In genomic region chr14:75054455-75055343, GRCm38 (mm10) we compare ENCODE assay signal across 16 mouse cellular contexts. TPM values are rescaled to one million over a fixed set of nuclear protein-coding genes. Genes with fewer than 3 reads are reported as not detected.
DNase-seq lines count a peak whose midpoint lies in the region; ATAC-seq and TF ChIP-seq lines count a peak whose summit lies in the region.
"Had no signal": no experiment of that assay in that cellular context is flagged by ENCODE, and none has a peak within 500 bp of the region (broad histone marks: within the 10 kb centered on the region; RNA-seq: fewer than 3 reads in every experiment).

No protein-coding gene starts in this region.

- TF ChIP-seq POLR2A in lung, adult 2 months (IDR thresholded peaks at IDR 0.05; ENCODE audit: borderline replicate concordance, extremely low read depth, low read depth, low read length) = no peak

- H3K9ac ChIP-seq in lung, embryonic 15.5 days = no peak overlapping the region
- H3K9ac ChIP-seq in intestine, embryonic 14.5 days (ENCODE audit: low read length) = no peak overlapping the region
- H3K9ac ChIP-seq in kidney, postnatal 0 days (ENCODE audit: low read depth, low read length) = no peak overlapping the region
- no peak overlapping the region for H3K9ac ChIP-seq in liver, embryonic 16.5 days (ENCODE audit: low read depth, low read length)
- no peak overlapping the region for H3K9ac ChIP-seq in midbrain, embryonic 16.5 days (ENCODE audit: low read depth, low read length)
- H3K9ac ChIP-seq: embryonic facial prominence, embryonic 13.5 days; heart, embryonic 13.5 days; limb, embryonic 15.5 days had no signal

- H3K4me1 ChIP-seq in lung, embryonic 15.5 days = peaks cover 7% of the 10 kb centered on the region
- H3K4me1 ChIP-seq in lung, adult 2 months (ENCODE audit: control insufficient read depth, insufficient read depth, low read length) = no peaks in the 10 kb centered on the region; the same call in 1 of the 2 replicates
- H3K4me1 ChIP-seq in intestine, embryonic 14.5 days (replicated peaks; ENCODE audit: control insufficient read depth, insufficient read depth, low read length) = peaks cover 5% of the 10 kb centered on the region; the same call in 1 of the 2 replicates
- H3K4me1 ChIP-seq in kidney, postnatal 0 days (replicated peaks; ENCODE audit: insufficient read depth, low read length) = peaks cover 3% of the 10 kb centered on the region; the same call in 1 of the 2 replicates
- no peaks in the 10 kb centered on the region; the same call in 1 of the 2 replicates for H3K4me1 ChIP-seq in liver, embryonic 16.5 days (ENCODE audit: control insufficient read depth, low read depth, low read length)
- H3K4me1 ChIP-seq in midbrain, embryonic 16.5 days (ENCODE audit: control insufficient read depth, insufficient read depth, low read length) = no peaks in the 10 kb centered on the region
- H3K4me1 ChIP-seq: embryonic facial prominence, embryonic 13.5 days; hindbrain, embryonic 10.5 days; limb, embryonic 15.5 days; midbrain, embryonic 10.5 days had no signal

- no peak overlapping the region for H3K27ac ChIP-seq in lung, embryonic 15.5 days
- H3K27ac ChIP-seq in intestine, embryonic 14.5 days (ENCODE audit: low read depth) = peak overlapping the region; percentile 83
- H3K27ac ChIP-seq in kidney, postnatal 0 days = no peak overlapping the region
- peak overlapping the region; percentile 23; the same call in 1 of the 2 replicates for H3K27ac ChIP-seq in liver, embryonic 16.5 days (ENCODE audit: low read length)
- H3K27ac ChIP-seq in midbrain, embryonic 16.5 days (ENCODE audit: low read length) = no peak overlapping the region
- H3K27ac ChIP-seq: embryonic facial prominence, embryonic 13.5 days; heart, embryonic 13.5 days; hindbrain, embryonic 10.5 days; limb, embryonic 15.5 days; midbrain, embryonic 10.5 days had no signal

- H3K27me3 ChIP-seq in lung, embryonic 15.5 days = no peaks in the 10 kb centered on the region
- H3K27me3 ChIP-seq in intestine, embryonic 14.5 days (replicated peaks; ENCODE audit: control insufficient read depth, insufficient read depth, low read length) = no peaks in the 10 kb centered on the region
- no peaks in the 10 kb centered on the region for H3K27me3 ChIP-seq in kidney, postnatal 0 days (ENCODE audit: insufficient read depth, low read length)
- no peaks in the 10 kb centered on the region for H3K27me3 ChIP-seq in liver, embryonic 16.5 days (ENCODE audit: control insufficient read depth, insufficient read depth, low read depth, low read length)
- H3K27me3 ChIP-seq in midbrain, embryonic 16.5 days (ENCODE audit: control insufficient read depth, insufficient read depth, low read depth, low read length) = no peaks in the 10 kb centered on the region
- H3K27me3 ChIP-seq: embryonic facial prominence, embryonic 13.5 days; heart, embryonic 13.5 days; limb, embryonic 15.5 days had no signal

- no peak overlapping the region for H3K4me3 ChIP-seq in lung, embryonic 15.5 days
- no peak overlapping the region for H3K4me3 ChIP-seq in lung, adult 2 months (replicated peaks; ENCODE audit: extremely low read depth, low read depth, low read length)
- H3K4me3 ChIP-seq in intestine, embryonic 14.5 days (ENCODE audit: low read depth, low read length) = no peak overlapping the region
- no peak overlapping the region for H3K4me3 ChIP-seq in kidney, postnatal 0 days (replicated peaks; ENCODE audit: low read depth, low read length)
- no peak overlapping the region for H3K4me3 ChIP-seq in liver, embryonic 16.5 days (ENCODE audit: low read depth, low read length)
- H3K4me3 ChIP-seq in midbrain, embryonic 16.5 days (ENCODE audit: low read depth, low read length) = no peak overlapping the region
- H3K4me3 ChIP-seq: embryonic facial prominence, embryonic 13.5 days; heart, embryonic 13.5 days; hindbrain, embryonic 10.5 days; limb, embryonic 15.5 days; midbrain, embryonic 10.5 days had no signal

- ATAC-seq in lung, embryonic 15.5 days (ENCODE audit: borderline replicate concordance, extremely low read depth, low FRiP score, low TSS enrichment) = peak; percentile 60; the same call in 1 of the 2 replicates
- ATAC-seq in intestine, embryonic 14.5 days (replicated peaks; ENCODE audit: low FRiP score, low TSS enrichment, low read depth) = peak; percentile 88
- peak; percentile 60 for ATAC-seq in kidney, postnatal 0 days (replicated peaks; ENCODE audit: low FRiP score, low read depth)
- peak; percentile 69 for ATAC-seq in liver, embryonic 16.5 days (ENCODE audit: low read depth)
- no peak for ATAC-seq in midbrain, embryonic 16.5 days
- ATAC-seq: inflammation-experienced regulatory T-cells, adult 6 months had no signal

- DNase-seq in lung, adult 2 months = no peak
- DNase-seq in intestine, embryonic 14.5 days (ENCODE audit: low spot score) = peak; percentile 64
- peak; percentile 21 for DNase-seq in kidney, postnatal 0 days (ENCODE audit: low spot score)
- DNase-seq in thymus, postnatal 0 days (ENCODE audit: low spot score) = no peak
- DNase-seq in heart, postnatal 36 days = no peak
- DNase-seq: cerebellum, adult 18-20 months; thymus, adult 18-20 months had no signal

- intact Hi-C loops in heart, postnatal 36 days (cut with DNase I) = no loop called here

- TF ChIP-seq CTCF in lung, adult 2 months (IDR thresholded peaks at IDR 0.05; ENCODE audit: insufficient read depth, low read length) = no peak
- TF ChIP-seq CTCF in kidney, postnatal 0 days (IDR thresholded peaks at IDR 0.05; ENCODE audit: low read depth) = no peak

- no peaks in the 10 kb centered on the region for H3K36me3 ChIP-seq in lung, embryonic 15.5 days
- H3K36me3 ChIP-seq in intestine, embryonic 14.5 days (ENCODE audit: control insufficient read depth, insufficient read depth, low read length) = no peaks in the 10 kb centered on the region
- H3K36me3 ChIP-seq in kidney, postnatal 0 days (ENCODE audit: insufficient read depth, low read length) = no peaks in the 10 kb centered on the region
- H3K36me3 ChIP-seq in liver, embryonic 16.5 days (ENCODE audit: control insufficient read depth, insufficient read depth) = no peaks in the 10 kb centered on the region
- no peaks in the 10 kb centered on the region for H3K36me3 ChIP-seq in midbrain, embryonic 16.5 days (ENCODE audit: control insufficient read depth, insufficient read depth, low read length)
- H3K36me3 ChIP-seq: embryonic facial prominence, embryonic 13.5 days; hindbrain, embryonic 10.5 days; limb, embryonic 15.5 days; midbrain, embryonic 10.5 days had no signal

- no peaks in the 10 kb centered on the region for H3K9me3 ChIP-seq in lung, embryonic 15.5 days
- H3K9me3 ChIP-seq in intestine, embryonic 14.5 days (ENCODE audit: control insufficient read depth, low read length) = no peaks in the 10 kb centered on the region
- no peaks in the 10 kb centered on the region for H3K9me3 ChIP-seq in kidney, postnatal 0 days (replicated peaks; ENCODE audit: low read length)
- H3K9me3 ChIP-seq in liver, embryonic 16.5 days (replicated peaks; ENCODE audit: control insufficient read depth, low read length) = no peaks in the 10 kb centered on the region
- no peaks in the 10 kb centered on the region for H3K9me3 ChIP-seq in midbrain, embryonic 16.5 days (replicated peaks; ENCODE audit: control insufficient read depth, low read length, poor library complexity, severe bottlenecking)
- H3K9me3 ChIP-seq: embryonic facial prominence, embryonic 13.5 days; heart, embryonic 13.5 days; hindbrain, embryonic 10.5 days; limb, embryonic 15.5 days; midbrain, embryonic 10.5 days had no signal

- WGBS in lung, embryonic 15.5 days = 39% methylated on average over 14 of the region's 14 CpGs
- WGBS in lung, adult 2 months = 46% methylated on average over 14 of the region's 14 CpGs
- WGBS in intestine, embryonic 14.5 days = 45% methylated on average over 14 of the region's 14 CpGs
- WGBS in kidney, postnatal 0 days = 41% methylated on average over 14 of the region's 14 CpGs
- 55% methylated on average over 14 of the region's 14 CpGs for WGBS in liver, embryonic 16.5 days (ENCODE audit: insufficient replicate concordance)
- 88% methylated on average over 14 of the region's 14 CpGs for WGBS in midbrain, embryonic 16.5 days

- H3K4me2 ChIP-seq in lung, embryonic 15.5 days = no peak overlapping the region
- H3K4me2 ChIP-seq in intestine, embryonic 14.5 days (ENCODE audit: low read length) = peak overlapping the region; percentile 8; the same call in 1 of the 2 replicates
- no peak overlapping the region for H3K4me2 ChIP-seq in kidney, postnatal 0 days (ENCODE audit: low read length)
- H3K4me2 ChIP-seq in liver, embryonic 16.5 days (ENCODE audit: low read depth, low read length) = no peak overlapping the region
- no peak overlapping the region for H3K4me2 ChIP-seq in midbrain, embryonic 16.5 days (ENCODE audit: low read length)
- H3K4me2 ChIP-seq: embryonic facial prominence, embryonic 13.5 days; heart, embryonic 13.5 days; limb, embryonic 15.5 days had no signal

RNA-seq across cellular contexts. Expression of gene Rubcnl, which starts 38.9 kb away (rescaled TPM):
- 0.37 and 0.42 TPM in 2 replicates for polyA plus RNA-seq in lung, embryonic 15.5 days (2015; fragmentation: Nextera tagmentation; extraction: Ambion mirVana)
- 1.6 and 2.9 TPM in 2 replicates for polyA plus RNA-seq in lung, adult 2 months (2012; rRNA removed)
- polyA plus RNA-seq in intestine, embryonic 14.5 days (2014; fragmentation: Nextera tagmentation; extraction: Ambion mirVana) = 0.37 and 0.42 TPM in 2 replicates
- polyA plus RNA-seq in kidney, postnatal 0 days (2015; fragmentation: Nextera tagmentation; extraction: Ambion mirVana) = 0.22 and 0.45 TPM in 2 replicates
- polyA plus RNA-seq in liver, embryonic 16.5 days (2015; fragmentation: Nextera tagmentation; extraction: Ambion mirVana) = 0.23 and 0.33 TPM in 2 replicates
- polyA plus RNA-seq in midbrain, embryonic 16.5 days (2015; fragmentation: Nextera tagmentation; extraction: Ambion mirVana) = 0.12 and 0.20 TPM in 2 replicates
- polyA plus RNA-seq in thymus, postnatal 0 days (2015; fragmentation: Nextera tagmentation; extraction: Ambion mirVana) = 1.5 TPM in 2 replicates
- total RNA-seq in heart, postnatal 36 days (2021) = under 1 TPM; 0.78 to 0.95 TPM

Comparison
In these comparisons a context has a peak if more than half of its experiments do, and no peak if none do; other contexts are left out.
1. H3K27ac ChIP-seq: peak in intestine, embryonic 14.5 days (single experiment) and liver, embryonic 16.5 days (single experiment); none in lung, embryonic 15.5 days (single experiment), kidney, postnatal 0 days (single experiment) and midbrain, embryonic 16.5 days (single experiment).
2. DNase-seq: peak in intestine, embryonic 14.5 days (single experiment) and kidney, postnatal 0 days (single experiment); none in lung, adult 2 months (single experiment), thymus, postnatal 0 days (single experiment) and heart, postnatal 36 days (0 of 2).